Mouse (Mus musculus): ENCODE results near the gene Amigo3. TPM values are rescaled to one million over a fixed set of nuclear protein-coding genes. Genes with fewer than 3 reads are reported as not detected.

Gene Amigo3
- polyA plus RNA-seq, 1 experiment: 0.40 TPM

- Histone ChIP-seq H3K4me3 (ENCODE audit: insufficient read depth, low read depth, low read length) (peak overlapping the region; percentile 52; the same call in 1 of the 2 replicates), H3K27ac (replicated peaks; ENCODE audit: low read depth, low read length) (no peak overlapping the region), H3K4me1 (ENCODE audit: control insufficient read depth, insufficient read depth, insufficient read length, low read length) (no peaks in the 10 kb centered on the region; the same call in 1 of the 2 replicates)
Observed at GRCm38 (mm10) chr9:108047601-108048565, 5.1 kb upstream of the Amigo3 start.

DNA sequence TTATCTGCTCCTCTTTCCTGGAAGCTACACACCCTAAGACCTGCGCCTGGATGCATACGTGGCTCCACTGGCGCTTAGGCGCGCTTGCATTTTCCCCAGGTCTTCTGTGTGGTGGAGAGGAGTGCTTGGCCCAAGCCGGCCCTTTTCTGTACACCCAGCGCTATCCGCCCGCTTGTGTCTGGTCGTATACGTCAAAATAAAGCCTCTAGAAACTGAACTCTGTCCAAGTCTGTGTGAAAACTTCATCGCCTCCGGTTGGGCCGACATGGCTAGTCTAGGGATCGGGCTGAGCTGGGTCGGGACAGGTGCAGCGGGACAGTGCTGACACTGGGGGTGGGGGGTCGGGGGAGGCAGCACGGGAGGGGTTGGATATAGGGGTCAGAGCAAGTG is 4.4 kb upstream of the Amigo3 start:
- no peak overlapping the region for H3K27ac ChIP-seq (replicated peaks; ENCODE audit: low read depth, low read length)
- H3K4me1 ChIP-seq (ENCODE audit: control insufficient read depth, insufficient read depth, insufficient read length, low read length): peaks cover 3% of the 10 kb centered on the region; the same call in 1 of the 2 replicates
- peak overlapping the region; percentile 52 for H3K4me3 ChIP-seq (ENCODE audit: insufficient read depth, low read depth, low read length)

DNA sequence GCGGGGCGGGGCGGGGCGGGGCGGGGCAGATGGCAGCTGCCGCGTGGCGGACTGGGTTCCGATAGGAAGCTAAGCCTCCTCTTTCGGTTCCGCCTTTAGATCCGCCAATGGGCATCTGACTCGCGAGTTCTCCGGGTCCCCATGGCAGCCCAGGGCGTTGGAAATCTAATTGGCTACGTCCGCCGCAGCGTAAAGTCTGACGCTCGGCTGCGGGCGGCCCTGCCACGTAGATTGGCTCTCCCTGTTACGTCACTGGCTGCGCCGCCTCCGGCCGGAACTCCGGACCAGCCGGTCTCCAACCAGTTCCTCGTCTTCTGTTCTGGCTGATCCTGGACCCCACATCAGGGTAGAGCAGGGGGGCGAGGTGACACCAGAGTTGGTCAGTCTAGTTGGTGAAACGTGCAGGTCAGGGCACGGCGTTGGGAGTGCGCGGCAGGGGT is 3.9 kb upstream of the Amigo3 start, which contains the start of gene Gmppb:
TSS of gene Gmppb (plus strand) at position 227 of the 440 bp plus-strand sequence.
- Histone ChIP-seq H3K27ac (replicated peaks; ENCODE audit: low read depth, low read length) (peak within 1 kb of the TSS; percentile 76), H3K4me3 (ENCODE audit: insufficient read depth, low read depth, low read length) (peak within 1 kb of the TSS; percentile 90), H3K4me1 (ENCODE audit: control insufficient read depth, insufficient read depth, insufficient read length, low read length) (peaks cover 3% of the 10 kb centered on the region; the same call in 1 of the 2 replicates)

DNA sequence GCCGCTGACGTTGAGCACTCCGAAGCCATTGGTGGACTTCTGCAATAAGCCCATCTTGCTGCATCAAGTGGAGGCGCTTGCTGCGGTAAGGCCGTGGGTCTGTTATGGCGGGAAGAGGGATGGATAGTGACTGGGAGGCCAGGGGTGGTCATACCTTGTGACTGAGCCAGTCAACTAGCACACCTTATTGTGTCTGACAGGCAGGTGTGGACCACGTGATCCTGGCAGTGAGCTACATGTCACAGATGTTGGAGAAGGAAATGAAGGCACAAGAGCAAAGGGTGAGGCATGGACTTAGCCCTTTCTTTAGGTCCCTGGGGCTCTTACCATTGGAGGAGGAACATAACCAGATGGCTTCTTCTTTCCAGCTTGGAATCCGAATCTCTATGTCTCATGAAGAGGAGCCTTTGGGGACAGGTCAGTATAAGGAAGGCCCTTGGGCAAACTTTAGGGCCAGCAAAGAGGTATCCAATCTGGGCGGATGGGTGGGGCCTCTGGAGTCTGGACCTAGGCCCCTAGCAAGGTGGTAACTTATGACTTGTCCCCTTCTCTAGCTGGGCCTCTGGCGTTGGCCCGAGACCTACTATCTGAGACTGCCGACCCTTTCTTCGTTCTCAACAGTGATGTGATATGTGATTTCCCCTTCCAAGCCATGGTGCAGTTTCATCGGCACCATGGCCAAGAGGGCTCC is 3.3 kb upstream of the Amigo3 start:
- peaks cover 3% of the 10 kb centered on the region; the same call in 1 of the 2 replicates for H3K4me1 ChIP-seq (ENCODE audit: control insufficient read depth, insufficient read depth, insufficient read length, low read length)
- peak overlapping the region; percentile 76 for H3K27ac ChIP-seq (replicated peaks; ENCODE audit: low read depth, low read length)
- peak overlapping the region; percentile 90 for H3K4me3 ChIP-seq (ENCODE audit: insufficient read depth, low read depth, low read length)

- no peak overlapping the region for H3K4me3 ChIP-seq (ENCODE audit: insufficient read depth, low read depth, low read length)
- H3K27ac ChIP-seq (replicated peaks; ENCODE audit: low read depth, low read length): no peak overlapping the region
- H3K4me1 ChIP-seq (ENCODE audit: control insufficient read depth, insufficient read depth, insufficient read length, low read length): peaks cover 3% of the 10 kb centered on the region; the same call in 1 of the 2 replicates
Observed at GRCm38 (mm10) chr9:108051184-108051930, 1.6 kb upstream of the Amigo3 start.

- H3K27ac ChIP-seq (replicated peaks; ENCODE audit: low read depth, low read length): no peak overlapping the region
- no peak overlapping the region for H3K4me3 ChIP-seq (ENCODE audit: insufficient read depth, low read depth, low read length)
- peaks cover 7% of the 10 kb centered on the region for H3K4me1 ChIP-seq (ENCODE audit: control insufficient read depth, insufficient read depth, insufficient read length, low read length)
Observed at GRCm38 (mm10) chr9:108051931-108052220, 1.1 kb upstream of the Amigo3 start.

- Histone ChIP-seq H3K4me1 (ENCODE audit: control insufficient read depth, insufficient read depth, insufficient read length, low read length) (peaks cover 9% of the 10 kb centered on the region), H3K4me3 (ENCODE audit: insufficient read depth, low read depth, low read length) (no peak overlapping the region), H3K27ac (replicated peaks; ENCODE audit: low read depth, low read length) (no peak overlapping the region)
Observed at GRCm38 (mm10) chr9:108052411-108052810, 548 bp upstream of the Amigo3 start.

DNA sequence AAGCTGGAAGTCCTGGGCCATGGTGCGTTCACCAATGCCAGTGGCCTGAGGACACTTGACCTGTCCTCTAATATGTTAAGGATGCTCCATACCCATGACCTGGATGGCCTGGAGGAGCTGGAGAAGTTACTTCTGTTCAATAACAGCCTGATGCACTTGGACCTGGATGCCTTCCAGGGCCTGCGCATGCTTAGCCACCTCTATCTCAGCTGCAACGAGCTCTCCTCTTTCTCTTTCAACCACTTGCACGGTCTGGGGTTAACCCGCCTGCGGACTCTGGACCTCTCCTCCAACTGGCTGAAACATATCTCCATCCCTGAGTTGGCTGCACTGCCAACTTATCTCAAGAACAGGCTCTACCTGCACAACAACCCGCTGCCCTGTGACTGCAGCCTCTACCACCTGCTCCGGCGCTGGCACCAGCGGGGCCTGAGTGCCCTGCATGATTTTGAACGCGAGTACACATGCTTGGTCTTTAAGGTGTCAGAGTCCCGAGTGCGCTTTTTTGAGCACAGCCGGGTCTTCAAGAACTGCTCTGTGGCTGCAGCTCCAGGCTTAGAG is 786 bp downstream of the Amigo3 start:
- Histone ChIP-seq H3K27ac (replicated peaks; ENCODE audit: low read depth, low read length) (no peak overlapping the region), H3K4me3 (ENCODE audit: insufficient read depth, low read depth, low read length) (no peak overlapping the region), H3K4me1 (ENCODE audit: control insufficient read depth, insufficient read depth, insufficient read length, low read length) (peaks cover 13% of the 10 kb centered on the region)

- Histone ChIP-seq H3K27ac (replicated peaks; ENCODE audit: low read depth, low read length) (no peak overlapping the region), H3K4me3 (ENCODE audit: insufficient read depth, low read depth, low read length) (no peak overlapping the region), H3K4me1 (ENCODE audit: control insufficient read depth, insufficient read depth, insufficient read length, low read length) (peaks cover 13% of the 10 kb centered on the region)
Observed at GRCm38 (mm10) chr9:108054331-108055040, 1.5 kb downstream of the Amigo3 start.

DNA sequence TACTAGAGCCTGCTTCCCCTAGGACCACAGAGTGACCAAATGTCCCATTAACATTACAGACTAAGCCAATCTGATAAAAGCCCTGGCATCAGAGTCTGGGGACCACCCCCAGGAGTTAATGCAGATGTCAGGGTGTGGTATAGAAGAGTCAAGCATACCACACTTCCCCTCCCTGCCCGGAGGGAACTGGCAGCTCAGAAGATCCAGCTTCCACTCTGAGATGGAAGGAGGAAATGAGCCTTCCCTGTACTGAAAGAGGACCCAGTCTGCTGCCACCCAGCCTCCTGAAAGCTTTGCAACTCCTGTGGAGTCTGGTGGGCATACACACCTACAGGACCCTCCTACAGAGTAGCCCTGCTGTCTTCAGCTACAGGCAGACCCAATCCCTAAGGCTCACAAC is 2.1 kb downstream of the Amigo3 start:
- Histone ChIP-seq H3K4me1 (ENCODE audit: control insufficient read depth, insufficient read depth, insufficient read length, low read length) (peaks cover 13% of the 10 kb centered on the region), H3K27ac (replicated peaks; ENCODE audit: low read depth, low read length) (no peak overlapping the region), H3K4me3 (ENCODE audit: insufficient read depth, low read depth, low read length) (no peak overlapping the region)

- H3K27ac ChIP-seq (replicated peaks; ENCODE audit: low read depth, low read length): no peak overlapping the region
- H3K4me3 ChIP-seq (ENCODE audit: insufficient read depth, low read depth, low read length): no peak overlapping the region
- H3K4me1 ChIP-seq (ENCODE audit: control insufficient read depth, insufficient read depth, insufficient read length, low read length): peaks cover 13% of the 10 kb centered on the region
Observed at GRCm38 (mm10) chr9:108055661-108056237, 2.8 kb downstream of the Amigo3 start.

- H3K27ac ChIP-seq (replicated peaks; ENCODE audit: low read depth, low read length): peak overlapping the region; percentile 64
- peaks cover 13% of the 10 kb centered on the region for H3K4me1 ChIP-seq (ENCODE audit: control insufficient read depth, insufficient read depth, insufficient read length, low read length)
- no peak overlapping the region for H3K4me3 ChIP-seq (ENCODE audit: insufficient read depth, low read depth, low read length)
Observed at GRCm38 (mm10) chr9:108056361-108057261, 3.7 kb downstream of the Amigo3 start.

DNA sequence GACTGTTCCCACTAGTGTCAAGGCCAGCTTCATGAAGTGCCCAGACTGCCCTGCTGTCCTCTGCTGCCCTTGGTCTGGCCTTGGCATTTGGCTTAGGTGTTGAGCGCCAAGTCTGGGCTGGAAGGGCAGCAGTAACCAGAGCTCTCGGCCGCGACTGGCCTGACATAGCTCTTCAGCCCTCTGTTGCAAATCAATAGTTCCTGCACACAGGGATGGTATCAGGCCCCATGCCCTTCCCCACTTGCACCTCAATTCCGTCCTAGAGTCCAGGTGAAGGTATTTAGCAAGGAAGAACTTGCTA is 4.3 kb downstream of the Amigo3 start:
- peaks cover 13% of the 10 kb centered on the region for H3K4me1 ChIP-seq (ENCODE audit: control insufficient read depth, insufficient read depth, insufficient read length, low read length)
- peak overlapping the region; percentile 64 for H3K27ac ChIP-seq (replicated peaks; ENCODE audit: low read depth, low read length)
- H3K4me3 ChIP-seq (ENCODE audit: insufficient read depth, low read depth, low read length): no peak overlapping the region

Measured in brown adipose tissue, adult 24 weeks (tissue).